Mouse (Mus musculus): ENCODE measurements around the gene Foxp1. TPM values are rescaled to one million over a fixed set of nuclear protein-coding genes. Genes with fewer than 3 reads are reported as not detected.

Gene Foxp1
- total RNA-seq, 2 experiments from 2014 or later: 82.4 to 85.4 TPM

- no peak for DNase-seq
Measured at GRCm38 (mm10) chr6:99385059-99385604, 137.4 kb downstream of the Foxp1 start.

GRCm38 (mm10) chr6:99383846-99384472 is 138.6 kb downstream of the Foxp1 start:
- DNase-seq: no peak

- DNase-seq: no peak
Measured at GRCm38 (mm10) chr6:99380146-99380545, 142.4 kb downstream of the Foxp1 start.

GRCm38 (mm10) chr6:99378997-99379710 is 143.4 kb downstream of the Foxp1 start:
- DNase-seq: no peak

GRCm38 (mm10) chr6:99377716-99378115 is 144.8 kb downstream of the Foxp1 start:
- no peak for DNase-seq

- DNase-seq: no peak
Measured at GRCm38 (mm10) chr6:99377131-99377530, 145.4 kb downstream of the Foxp1 start.

- peak; percentile 19 to 29 for DNase-seq
Measured at GRCm38 (mm10) chr6:99376721-99377120, 145.8 kb downstream of the Foxp1 start.

- peak in 1 of 2 experiments; percentile 21 for DNase-seq
Measured at GRCm38 (mm10) chr6:99375865-99376264, 146.7 kb downstream of the Foxp1 start.

GRCm38 (mm10) chr6:99375376-99375775 is 147.1 kb downstream of the Foxp1 start:
- DNase-seq: no peak

GRCm38 (mm10) chr6:99374448-99375271 is 147.9 kb downstream of the Foxp1 start:
- DNase-seq: no peak

GRCm38 (mm10) chr6:99372427-99372826 is 150.1 kb downstream of the Foxp1 start:
- no peak for DNase-seq

GRCm38 (mm10) chr6:99372016-99372415 is 150.5 kb downstream of the Foxp1 start:
- DNase-seq: no peak

GRCm38 (mm10) chr6:99369931-99370330 is 152.6 kb downstream of the Foxp1 start:
- DNase-seq: no peak

GRCm38 (mm10) chr6:99369156-99369555 is 153.4 kb downstream of the Foxp1 start:
- DNase-seq: no peak

GRCm38 (mm10) chr6:99368118-99368753 is 154.3 kb downstream of the Foxp1 start:
- no peak for DNase-seq

- no peak for DNase-seq
Measured at GRCm38 (mm10) chr6:99364545-99364944, 158.0 kb downstream of the Foxp1 start.

GRCm38 (mm10) chr6:99360581-99360980 is 161.9 kb downstream of the Foxp1 start:
- DNase-seq: no peak

GRCm38 (mm10) chr6:99359765-99360499 is 162.6 kb downstream of the Foxp1 start:
- no peak for DNase-seq

GRCm38 (mm10) chr6:99359036-99359698 is 163.4 kb downstream of the Foxp1 start:
- DNase-seq: no peak

- DNase-seq: no peak
Measured at GRCm38 (mm10) chr6:99357931-99358330, 164.6 kb downstream of the Foxp1 start.

- DNase-seq: no peak
Measured at GRCm38 (mm10) chr6:99354338-99354737, 168.2 kb downstream of the Foxp1 start.

Measured in layer of hippocampus, postnatal 36 days (tissue).